Comparison of ENCODE assay signal across 23 mouse cellular contexts in genomic region chr3:93745475-93745874, GRCm38 (mm10). TPM values are rescaled to one million over a fixed set of nuclear protein-coding genes. Genes with fewer than 3 reads are reported as not detected.
"Had no signal": no experiment of that assay in that cellular context is flagged by ENCODE, and none has a peak within 500 bp of the region (broad histone marks: within the 10 kb centered on the region; RNA-seq: fewer than 3 reads in every experiment).

No protein-coding gene starts in this region.

RNA-seq across cellular contexts. Expression of gene Gm5773, which starts 27.3 kb away (rescaled TPM):
- polyA plus RNA-seq: heart, embryonic 10.5 days; heart, embryonic 11.5 days; heart, embryonic 12.5 days; heart, embryonic 13.5 days; heart, embryonic 14.5 days; heart, embryonic 15.5 days; heart, embryonic 16.5 days; heart, postnatal 0 days; hindbrain, embryonic 10.5 days; hindbrain, embryonic 11.5 days; hindbrain, embryonic 12.5 days; hindbrain, embryonic 13.5 days; hindbrain, embryonic 14.5 days; hindbrain, embryonic 15.5 days; hindbrain, embryonic 16.5 days; hindbrain, postnatal 0 days; inflammation-experienced regulatory T-cells, adult 6 months; intestine, embryonic 14.5 days; intestine, embryonic 15.5 days; intestine, embryonic 16.5 days; intestine, postnatal 0 days; kidney, adult 2 months; large intestine, adult 2 months had no signal

RNA-seq across cellular contexts. Expression of gene Tdpoz4, which starts 50.7 kb away (rescaled TPM):
- polyA plus RNA-seq: heart, embryonic 10.5 days; heart, embryonic 11.5 days; heart, embryonic 12.5 days; heart, embryonic 13.5 days; heart, embryonic 14.5 days; heart, embryonic 15.5 days; heart, embryonic 16.5 days; heart, postnatal 0 days; hindbrain, embryonic 10.5 days; hindbrain, embryonic 11.5 days; hindbrain, embryonic 12.5 days; hindbrain, embryonic 13.5 days; hindbrain, embryonic 14.5 days; hindbrain, embryonic 15.5 days; hindbrain, embryonic 16.5 days; hindbrain, postnatal 0 days; inflammation-experienced regulatory T-cells, adult 6 months; intestine, embryonic 14.5 days; intestine, embryonic 15.5 days; intestine, embryonic 16.5 days; intestine, postnatal 0 days; kidney, adult 2 months; large intestine, adult 2 months had no signal

RNA-seq across cellular contexts. Expression of gene Gm37596, which starts 52.6 kb away (rescaled TPM):
- polyA plus RNA-seq: heart, embryonic 10.5 days; heart, embryonic 11.5 days; heart, embryonic 12.5 days; heart, embryonic 13.5 days; heart, embryonic 14.5 days; heart, embryonic 15.5 days; heart, embryonic 16.5 days; heart, postnatal 0 days; hindbrain, embryonic 10.5 days; hindbrain, embryonic 11.5 days; hindbrain, embryonic 12.5 days; hindbrain, embryonic 13.5 days; hindbrain, embryonic 14.5 days; hindbrain, embryonic 15.5 days; hindbrain, embryonic 16.5 days; hindbrain, postnatal 0 days; intestine, embryonic 14.5 days; intestine, embryonic 15.5 days; intestine, embryonic 16.5 days; intestine, postnatal 0 days; kidney, adult 2 months; large intestine, adult 2 months had no signal
